Comparison of ENCODE assay signal across 16 mouse cellular contexts in genomic region chr11:33221566-33222365, GRCm38 (mm10). TPM values are rescaled to one million over a fixed set of nuclear protein-coding genes. Genes with fewer than 3 reads are reported as not detected.
DNase-seq lines count a peak whose midpoint lies in the region; ATAC-seq and TF ChIP-seq lines count a peak whose summit lies in the region.
"Had no signal": no experiment of that assay in that cellular context is flagged by ENCODE, and none has a peak within 500 bp of the region (broad histone marks: within the 10 kb centered on the region; RNA-seq: fewer than 3 reads in every experiment).

No protein-coding gene starts in this region.

- H3K27ac ChIP-seq in heart, embryonic 16.5 days (ENCODE audit: low read length): peak overlapping the region; percentile 34; the same call in 1 of the 2 replicates
- no peak overlapping the region; the same call in 1 of the 2 replicates for H3K27ac ChIP-seq in heart, embryonic 10.5 days
- no peak overlapping the region for H3K27ac ChIP-seq in CH12.LX (ENCODE audit: insufficient read depth, low read depth)
- H3K27ac ChIP-seq in embryonic facial prominence, embryonic 13.5 days: no peak overlapping the region

- in situ Hi-C loops in CH12.LX (cut with MboI; ENCODE audit: low pct_ligation_motif_present, low pct_unique_long_range_greater_than_20kb, low sequenced_read_pairs): no loop called here

- H3K4me3 ChIP-seq in heart, embryonic 16.5 days (ENCODE audit: low read length): no peak overlapping the region
- no peak overlapping the region for H3K4me3 ChIP-seq in heart, embryonic 10.5 days
- H3K4me3 ChIP-seq in CH12.LX (replicated peaks in 1 of 3; ENCODE audit: low read depth in 2 of 3, low read length in 2 of 3, poor library complexity in 1 of 3): no peak overlapping the region
- H3K4me3 ChIP-seq in embryonic facial prominence, embryonic 13.5 days: no peak overlapping the region

- H3K36me3 ChIP-seq in heart, embryonic 16.5 days (ENCODE audit: control insufficient read depth, insufficient read depth): no peaks in the 10 kb centered on the region
- H3K36me3 ChIP-seq in heart, embryonic 10.5 days: no peaks in the 10 kb centered on the region
- H3K36me3 ChIP-seq in CH12.LX (replicated peaks in 1 of 2; ENCODE audit: control insufficient read depth in 1 of 2, insufficient read depth in 1 of 2, low read length in 1 of 2): no peaks in the 10 kb centered on the region
- H3K36me3 ChIP-seq in embryonic facial prominence, embryonic 13.5 days: no peaks in the 10 kb centered on the region

- H3K79me2 ChIP-seq in CH12.LX (replicated peaks; ENCODE audit: control insufficient read depth, extremely low read depth, insufficient read depth, poor library complexity, severe bottlenecking): no peaks in the 10 kb centered on the region

- no peak for TF ChIP-seq RAD21 in CH12.LX (IDR thresholded peaks at IDR 0.05; ENCODE audit: low read depth, low read length)

- no peak for TF ChIP-seq CTCF in CH12.LX (conservative IDR thresholded peaks at IDR 0.05 in 1 of 2, IDR thresholded peaks at IDR 0.05 in 1 of 2; ENCODE audit: low read depth in 2 of 2, low read length in 2 of 2)

- no peaks in the 10 kb centered on the region for H3K9me3 ChIP-seq in heart, embryonic 16.5 days (replicated peaks; ENCODE audit: control insufficient read depth, low read length)
- no peaks in the 10 kb centered on the region for H3K9me3 ChIP-seq in heart, embryonic 10.5 days
- H3K9me3 ChIP-seq in CH12.LX (replicated peaks; ENCODE audit: low read length): no peaks in the 10 kb centered on the region
- H3K9me3 ChIP-seq in embryonic facial prominence, embryonic 13.5 days: no peaks in the 10 kb centered on the region

- no peak for TF ChIP-seq EP300 in CH12.LX (IDR thresholded peaks at IDR 0.05; ENCODE audit: low read length)

- no peak for TF ChIP-seq POLR2A in CH12.LX (IDR thresholded peaks at IDR 0.05; ENCODE audit: low read depth, low read length)

- H3K4me2 ChIP-seq in heart, embryonic 16.5 days (ENCODE audit: low read depth, low read length): no peak overlapping the region
- no peak overlapping the region for H3K4me2 ChIP-seq in CH12.LX (ENCODE audit: insufficient read depth, low read depth, poor library complexity, severe bottlenecking)
- H3K4me2 ChIP-seq in embryonic facial prominence, embryonic 13.5 days: peak overlapping the region; percentile 18

- no peak for DNase-seq in heart, embryonic 10.5 days (ENCODE audit: low spot score)
- peak; percentile 20 for DNase-seq in layer of hippocampus, adult 9-11 months
- DNase-seq in layer of hippocampus, adult 18-20 months (ENCODE audit: low spot score in 2 of 2): no peak
- DNase-seq in CH12.LX (ENCODE audit: extremely low read depth): peak; percentile 12
- no peak for DNase-seq in adrenal gland, postnatal 4 days (ENCODE audit: low spot score in 2 of 2)
- DNase-seq: adrenal gland, postnatal 36 days; cerebellum, adult 2 months; thymus, postnatal 14 days had no signal

- H3K4me1 ChIP-seq in heart, embryonic 16.5 days (ENCODE audit: control insufficient read depth, insufficient read depth, low read length): peaks cover 13% of the 10 kb centered on the region
- H3K4me1 ChIP-seq in heart, embryonic 10.5 days: peaks cover 20% of the 10 kb centered on the region
- peaks cover 0 to 5% of the 10 kb centered on the region in 2 experiments; a peak in 2 of 4 replicates for H3K4me1 ChIP-seq in CH12.LX (ENCODE audit: control insufficient read depth in 1 of 2, insufficient read depth in 2 of 2)
- peaks cover 20% of the 10 kb centered on the region for H3K4me1 ChIP-seq in embryonic facial prominence, embryonic 13.5 days

- no peak overlapping the region for H3K9ac ChIP-seq in heart, embryonic 16.5 days (ENCODE audit: low read length)
- H3K9ac ChIP-seq in CH12.LX (ENCODE audit: insufficient read depth, low read depth): no peak overlapping the region
- no peak overlapping the region for H3K9ac ChIP-seq in embryonic facial prominence, embryonic 13.5 days

- dilution Hi-C loops in CH12.LX (cut with MboI; ENCODE audit: extremely low pct_ligation_motif_present, extremely low pct_unique_long_range_greater_than_20kb, low sequenced_read_pairs): no loop called here

- no peak; the same call in 1 of the 2 replicates for ATAC-seq in heart, embryonic 16.5 days (replicated peaks; ENCODE audit: extremely low read depth, insufficient read depth, low FRiP score)
- ATAC-seq in embryonic facial prominence, embryonic 13.5 days (ENCODE audit: insufficient number of reproducible peaks, insufficient read depth, low FRiP score, low TSS enrichment, low read depth): peak; percentile 70
- no peak for ATAC-seq in granulocyte monocyte progenitor cell, adult 5-6 weeks (replicated peaks; ENCODE audit: poor library complexity, severe bottlenecking)
- ATAC-seq: forebrain, embryonic 14.5 days; midbrain, embryonic 16.5 days had no signal

- 61% methylated on average over 11 of the region's 11 CpGs for WGBS in heart, embryonic 16.5 days
- 67% methylated on average over 11 of the region's 11 CpGs for WGBS in heart, embryonic 10.5 days
- 38% methylated on average over 10 of the region's 11 CpGs for WGBS in embryonic facial prominence, embryonic 13.5 days

- H3K27me3 ChIP-seq in heart, embryonic 16.5 days (ENCODE audit: control insufficient read depth, insufficient read depth, low read length): no peaks in the 10 kb centered on the region
- H3K27me3 ChIP-seq in heart, embryonic 10.5 days (ENCODE audit: insufficient read depth, poor library complexity, severe bottlenecking): no peaks in the 10 kb centered on the region
- no peaks in the 10 kb centered on the region for H3K27me3 ChIP-seq in CH12.LX (replicated peaks)
- H3K27me3 ChIP-seq in embryonic facial prominence, embryonic 13.5 days: peaks cover 36% of the 10 kb centered on the region

TF ChIP-seq in CH12.LX, 34 proteins besides CTCF, POLR2A, EP300 and RAD21:
- TF ChIP-seq PAX5 (IDR thresholded peaks at IDR 0.05; ENCODE audit: low read length) (no peak), MXI1 (IDR thresholded peaks at IDR 0.05; ENCODE audit: low read depth, low read length) (no peak), MYC (IDR thresholded peaks at IDR 0.05; ENCODE audit: low read depth, low read length) (no peak), SMC3 (IDR thresholded peaks at IDR 0.05; ENCODE audit: low read depth, low read length) (no peak)

RNA-seq across cellular contexts. Expression of gene Tlx3, which starts 18.4 kb away (rescaled TPM):
- polyA plus RNA-seq in heart, embryonic 16.5 days (2015; fragmentation: Nextera tagmentation; extraction: Ambion mirVana): not detected in 2 replicates
- 0.28 TPM in 1 of 2 replicates, not detected in the other for polyA plus RNA-seq in heart, embryonic 10.5 days (2016; fragmentation: Nextera tagmentation; extraction: Ambion mirVana)
- not detected for total RNA-seq in layer of hippocampus, adult 18-20 months (2021)
- total RNA-seq in CH12.LX (2012; rRNA removed) (not detected in 2 replicates), CH12.LX (2014; rRNA removed) (not detected in 2 replicates)
- not detected in 2 replicates for polyA plus RNA-seq in CH12.LX (2012; ENCODE audit: insufficient read length, low read depth)
- polyA plus RNA-seq in embryonic facial prominence, embryonic 13.5 days (2015; fragmentation: Nextera tagmentation; extraction: Ambion mirVana): 1.3 TPM in 1 of 2 replicates, not detected in the other
- under 1 TPM; 0.93 to 0.95 TPM for total RNA-seq in adrenal gland, postnatal 4 days (2021)
- total RNA-seq in granulocyte monocyte progenitor cell, adult 5-6 weeks (2014; fragmentation: Nextera tagmentation): not detected in 2 replicates
- not detected in 2 replicates for total RNA-seq in granulocyte monocyte progenitor cell, adult 5-6 weeks (2017)
- total RNA-seq: gastrocnemius, postnatal 4 days; left cerebral cortex, postnatal 14 days had no signal
- polyA plus RNA-seq: forebrain, embryonic 14.5 days; large intestine, adult 2 months had no signal

RNA-seq across cellular contexts. Expression of gene Gm12117, which starts 54.8 kb away (rescaled TPM):
- polyA plus RNA-seq in heart, embryonic 16.5 days (2015; fragmentation: Nextera tagmentation; extraction: Ambion mirVana): not detected in 2 replicates
- 0.14 TPM in 1 of 2 replicates, not detected in the other for polyA plus RNA-seq in heart, embryonic 10.5 days (2016; fragmentation: Nextera tagmentation; extraction: Ambion mirVana)
- under 1 TPM in 1 of 2 experiments, not detected in 1; 0.84 TPM for total RNA-seq in layer of hippocampus, adult 18-20 months (2021)
- total RNA-seq in CH12.LX (2012; rRNA removed) (not detected in 2 replicates), CH12.LX (2014; rRNA removed) (not detected in 2 replicates)
- 0.46 and 0.89 TPM in 2 replicates for polyA plus RNA-seq in CH12.LX (2012; ENCODE audit: insufficient read length, low read depth)
- polyA plus RNA-seq in embryonic facial prominence, embryonic 13.5 days (2015; fragmentation: Nextera tagmentation; extraction: Ambion mirVana): not detected in 2 replicates
- total RNA-seq in adrenal gland, postnatal 4 days (2021): 1 to 10 TPM in 1 of 2 experiments, under 1 TPM in 1; 0.34 to 1.0 TPM
- total RNA-seq in granulocyte monocyte progenitor cell, adult 5-6 weeks (2014; fragmentation: Nextera tagmentation): not detected in 2 replicates
- not detected in 2 replicates for total RNA-seq in granulocyte monocyte progenitor cell, adult 5-6 weeks (2017)
- total RNA-seq: adrenal gland, postnatal 36 days; left cerebral cortex, postnatal 14 days had no signal
- polyA plus RNA-seq: forebrain, embryonic 14.5 days; midbrain, embryonic 16.5 days had no signal

RNA-seq across cellular contexts. Expression of gene Npm1, which starts 58.8 kb away (rescaled TPM):
- 424 and 467 TPM in 2 replicates for polyA plus RNA-seq in heart, embryonic 16.5 days (2015; fragmentation: Nextera tagmentation; extraction: Ambion mirVana)
- 705 and 1,033 TPM in 2 replicates for polyA plus RNA-seq in heart, embryonic 10.5 days (2016; fragmentation: Nextera tagmentation; extraction: Ambion mirVana)
- 100 to 1,000 TPM; 176 to 183 TPM for total RNA-seq in layer of hippocampus, adult 18-20 months (2021)
- 3,603 and 3,941 TPM in 2 replicates for total RNA-seq in CH12.LX (2012; rRNA removed)
- total RNA-seq in CH12.LX (2014; rRNA removed): 8,076 and 8,441 TPM in 2 replicates
- 6,953 and 7,125 TPM in 2 replicates for polyA plus RNA-seq in CH12.LX (2012; ENCODE audit: insufficient read length, low read depth)
- polyA plus RNA-seq in embryonic facial prominence, embryonic 13.5 days (2015; fragmentation: Nextera tagmentation; extraction: Ambion mirVana): 1,092 and 1,164 TPM in 2 replicates
- 100 to 1,000 TPM; 458 to 497 TPM for total RNA-seq in adrenal gland, postnatal 4 days (2021)
- 2,328 and 2,367 TPM in 2 replicates for total RNA-seq in granulocyte monocyte progenitor cell, adult 5-6 weeks (2014; fragmentation: Nextera tagmentation)
- 3,358 and 3,800 TPM in 2 replicates for total RNA-seq in granulocyte monocyte progenitor cell, adult 5-6 weeks (2017)

Comparison
In these comparisons a context has a peak if more than half of its experiments do, and no peak if none do; other contexts are left out.
1. DNase-seq: peak in layer of hippocampus, adult 9-11 months (single experiment) and CH12.LX (single experiment); none in heart, embryonic 10.5 days (single experiment), layer of hippocampus, adult 18-20 months (0 of 2) and adrenal gland, postnatal 4 days (0 of 2).
2. RNA of gene Npm1, which starts 58.8 kb away (total RNA-seq): 3,603 to 8,441 TPM in CH12.LX and 2,328 to 3,800 TPM in granulocyte monocyte progenitor cell, adult 5-6 weeks; 458 to 497 TPM in adrenal gland, postnatal 4 days and 176 to 183 TPM in layer of hippocampus, adult 18-20 months; every median in the first group is over 4 times any median in the second.